Mouse (Mus musculus) bone marrow macrophage, adult 2 months (primary cell): ENCODE measurements around the gene Spryd4.

Source experiments
- CTCF ChIP-seq: IDR thresholded peaks from 2 replicates; pipeline ENCODE4 v1.5.1; 2012; ENCODE audit warnings: low read depth, mild to moderate bottlenecking, low read length, moderate library complexity
- POLR2A ChIP-seq: IDR thresholded peaks from 2 replicates; pipeline ENCODE4 v1.6.1; 2012; ENCODE audit warnings: mild to moderate bottlenecking, low read depth, low read length, borderline replicate concordance

- TF ChIP-seq POLR2A (no peak), CTCF (no peak)
Observed at GRCm38 (mm10) chr10:128221533-128222286, 10.1 kb upstream of the Spryd4 start.
